Mouse (Mus musculus) CH12.LX (cell line): ENCODE measurements around the gene Lta. TPM values are rescaled to one million over a fixed set of nuclear protein-coding genes. Genes with fewer than 3 reads are reported as not detected.

Experiments used
- DNase-seq: peaks from one replicate; pipeline ENCODE4 v3.0.0-alpha.2; 2013; ENCODE audit errors: extremely low read depth
- H3K27ac ChIP-seq: 2 replicates; pipeline ENCODE4 v1.5.1; 2012; ENCODE audit warnings: low read depth, mild to moderate bottlenecking, control low read depth, moderate library complexity; ENCODE audit not compliant: insufficient read depth
- H3K27me3 ChIP-seq: replicated peaks from 2 replicates; pipeline ENCODE3; 2012; ENCODE audit warnings: inconsistent platforms
- H3K36me3 ChIP-seq, 2 experiments: replicated peaks in 1 of 2; 2 replicates each; pipeline versions ENCODE3 to v1.6.1; 2012; ENCODE audit warnings: inconsistent platforms in 1 of 2, low read length in 1 of 2, mild to moderate bottlenecking in 1 of 2, mixed read lengths in 1 of 2, moderate library complexity in 1 of 2; ENCODE audit not compliant: control insufficient read depth in 1 of 2, insufficient read depth in 1 of 2
- H3K4me1 ChIP-seq, 2 experiments: 2 replicates each; pipeline ENCODE4 v1.6.1; 2012; ENCODE audit warnings: inconsistent platforms in 1 of 2, moderate library complexity in 1 of 2; ENCODE audit not compliant: insufficient read depth in 2 of 2, control insufficient read depth in 1 of 2
- H3K4me2 ChIP-seq: 2 replicates; pipeline ENCODE4 v1.6.1; 2012; ENCODE audit warnings: low read depth, mild to moderate bottlenecking, control low read depth; ENCODE audit not compliant: poor library complexity, insufficient read depth, severe bottlenecking
- H3K4me3 ChIP-seq, 3 experiments: fragments of 150-350 bp in 1 of 3; sonication (generic) in 1 of 3; replicated peaks in 1 of 3; 2 replicates each; pipeline versions ENCODE3 to v1.5.1; 2011 to 2012; ENCODE audit warnings: low read depth in 2 of 3, low read length in 2 of 3, mild to moderate bottlenecking in 2 of 3, moderate library complexity in 2 of 3, control low read depth in 1 of 3, improper control_type of control experiment in 1 of 3, inconsistent platforms in 1 of 3, mixed read lengths in 1 of 3; ENCODE audit not compliant: poor library complexity in 1 of 3
- H3K79me2 ChIP-seq: replicated peaks from 2 replicates; pipeline ENCODE4 v1.6.1; 2012; ENCODE audit warnings: mild to moderate bottlenecking, moderate library complexity; ENCODE audit not compliant: control insufficient read depth, poor library complexity, insufficient read depth, severe bottlenecking; ENCODE audit errors: extremely low read depth
- H3K9ac ChIP-seq: 2 replicates; pipeline ENCODE4 v1.6.1; 2012; ENCODE audit warnings: low read depth, mild to moderate bottlenecking, control low read depth, moderate library complexity; ENCODE audit not compliant: insufficient read depth
- H3K9me3 ChIP-seq: replicated peaks from 2 replicates; pipeline ENCODE3; 2012; ENCODE audit warnings: low read length, inconsistent platforms, mixed read lengths
- CHD1 ChIP-seq: IDR thresholded peaks from 2 replicates; pipeline ENCODE4 v1.6.1; 2012; ENCODE audit warnings: low read depth, low read length, improper control_type of control experiment, inconsistent platforms
- CTCF ChIP-seq, 2 experiments: IDR thresholded peaks in 1 of 2; conservative IDR thresholded peaks in 1 of 2; 2 replicates each; pipeline ENCODE4 v1.5.1; 2011 to 2012; ENCODE audit warnings: low read depth in 2 of 2, low read length in 2 of 2, improper control_type of control experiment in 1 of 2, inconsistent platforms in 1 of 2, mild to moderate bottlenecking in 1 of 2, moderate library complexity in 1 of 2
- ETS1 ChIP-seq: conservative IDR thresholded peaks from 2 replicates; pipeline ENCODE4 v1.6.1; 2012; ENCODE audit warnings: low read depth, mild to moderate bottlenecking, inconsistent platforms, low read length, improper control_type of control experiment, moderate library complexity
- GABPA ChIP-seq: IDR thresholded peaks from 2 replicates; pipeline ENCODE4 v1.6.1; 2012; ENCODE audit warnings: low read depth, low read length, improper control_type of control experiment, inconsistent platforms; ENCODE audit not compliant: insufficient replicate concordance
- IRF4 ChIP-seq: IDR thresholded peaks from 2 replicates; pipeline ENCODE4 v1.6.1; 2014; ENCODE audit warnings: low read depth, mild to moderate bottlenecking, inconsistent platforms, low read length, improper control_type of control experiment
- JUND ChIP-seq: conservative IDR thresholded peaks from 2 replicates; pipeline ENCODE4 v1.6.1; 2011; ENCODE audit warnings: low read depth, low read length, improper control_type of control experiment
- MAFK ChIP-seq: IDR thresholded peaks from 2 replicates; pipeline ENCODE4 v1.6.1; 2011; ENCODE audit warnings: low read length, improper control_type of control experiment; ENCODE audit not compliant: insufficient replicate concordance
- MAZ ChIP-seq: IDR thresholded peaks from 2 replicates; pipeline ENCODE4 v1.6.1; 2012; ENCODE audit warnings: low read depth, mild to moderate bottlenecking, inconsistent platforms, low read length, improper control_type of control experiment, moderate library complexity
- MEF2A ChIP-seq: IDR thresholded peaks from 2 replicates; pipeline ENCODE4 v1.6.1; 2014; ENCODE audit warnings: low read depth, mild to moderate bottlenecking, inconsistent platforms, low read length, improper control_type of control experiment, borderline replicate concordance
- MXI1 ChIP-seq: IDR thresholded peaks from 2 replicates; pipeline ENCODE4 v1.6.1; 2011; ENCODE audit warnings: mild to moderate bottlenecking, low read depth, low read length, improper control_type of control experiment
- MYC ChIP-seq: IDR thresholded peaks from 2 replicates; pipeline ENCODE4 v1.6.1; 2011; ENCODE audit warnings: low read depth, mild to moderate bottlenecking, improper control_type of control experiment, low read length
- PAX5 ChIP-seq: IDR thresholded peaks from 2 replicates; pipeline ENCODE4 v1.6.1; 2012; ENCODE audit warnings: low read length, inconsistent platforms, mixed read lengths
- POLR2AphosphoS2 ChIP-seq: IDR thresholded peaks from 2 replicates; pipeline ENCODE4 v1.6.1; 2011; ENCODE audit warnings: low read depth, low read length, improper control_type of control experiment
- RCOR1 ChIP-seq: conservative IDR thresholded peaks from 2 replicates; pipeline ENCODE4 v1.6.1; 2012; ENCODE audit warnings: low read depth, mild to moderate bottlenecking, inconsistent platforms, low read length, improper control_type of control experiment
- SIN3A ChIP-seq: IDR thresholded peaks from 2 replicates; pipeline ENCODE4 v1.6.1; 2012; ENCODE audit warnings: low read length, improper control_type of control experiment, inconsistent platforms
- SMC3 ChIP-seq: IDR thresholded peaks from 2 replicates; pipeline ENCODE4 v1.6.1; 2011; ENCODE audit warnings: low read depth, low read length, improper control_type of control experiment
- TBP ChIP-seq: conservative IDR thresholded peaks from 2 replicates; pipeline ENCODE4 v1.6.1; 2011; ENCODE audit warnings: low read depth, low read length, improper control_type of control experiment
- UBTF ChIP-seq: IDR thresholded peaks from 2 replicates; pipeline ENCODE4 v1.6.1; 2012; ENCODE audit warnings: low read depth, mild to moderate bottlenecking, inconsistent platforms, low read length, improper control_type of control experiment, moderate library complexity
- ZKSCAN1 ChIP-seq: IDR thresholded peaks from 2 replicates; pipeline ENCODE4 v1.6.1; 2012; ENCODE audit warnings: low read depth, inconsistent platforms, low read length, improper control_type of control experiment, borderline replicate concordance
- dilution Hi-C: fragments of 300-500 bp; cut with MboI; formaldehyde crosslinking; loops from 2 replicates; pipeline ENCODE4 v1.14.3; 2020; ENCODE audit warnings: low sequenced_read_pairs; ENCODE audit not compliant: extremely low pct_unique_long_range_greater_than_20kb, extremely low pct_ligation_motif_present
- in situ Hi-C: fragments of 300-500 bp; cut with MboI; formaldehyde crosslinking; loops from 3 replicates; pipeline ENCODE4 v1.14.3; 2019; ENCODE audit warnings: low sequenced_read_pairs, low pct_ligation_motif_present, low pct_unique_long_range_greater_than_20kb, mixed read lengths
- polyA plus RNA-seq: library from polyadenylated mRNA; unstranded; fragments of >175 nt; gene quantifications from 2 replicates; pipeline ENCODE4 v1.2.1, GENCODE M21; 2012; ENCODE audit warnings: low read depth; ENCODE audit not compliant: insufficient read length
- total RNA-seq, 2 experiments: library from RNA; depleted of rRNA; stranded (reverse); fragments of 300-350 nt in 1 of 2; fragments of >200 nt in 1 of 2; gene quantifications; 2 replicates each; pipeline ENCODE4 v1.2.3; 2012 to 2014

Lta gene
- total and polyA plus RNA-seq, 3 experiments = 13.4 to 53.0 (median 19.6) TPM

GRCm38 (mm10) chr17:35244999-35245398 is 39.8 kb upstream of the Lta start:
- TF ChIP-seq CHD1 (no peak), POLR2AphosphoS2 (no peak), SIN3A (no peak), MEF2A (no peak), UBTF (no peak), JUND (no peak), TBP (no peak), GABPA (no peak), ETS1 (no peak), ZKSCAN1 (no peak), MXI1 (no peak), MAZ (no peak), RCOR1 (no peak), IRF4 (no peak), SMC3 (no peak), MAFK (no peak), MYC (no peak), PAX5 (no peak)
- Histone ChIP-seq H3K4me2 (peak overlapping the region; percentile 76), H3K27ac (no peak overlapping the region), H3K27me3 (peaks cover 14% of the 10 kb centered on the region), H3K36me3 (peaks cover 61 to 72% of the 10 kb centered on the region in 2 experiments), H3K4me3 (peak overlapping the region in 1 of 3 experiments; percentile 92), H3K79me2 (peaks cover 59% of the 10 kb centered on the region), H3K9ac (peak overlapping the region; percentile 99; the same call in 1 of the 2 replicates), H3K4me1 (peaks cover 6 to 41% of the 10 kb centered on the region in 2 experiments), H3K9me3 (no peaks in the 10 kb centered on the region)
- DNase-seq = no peak
- in situ Hi-C loops (no loop called here), dilution Hi-C loops (no loop called here)

GRCm38 (mm10) chr17:35243086-35243485 is 37.9 kb upstream of the Lta start:
- in situ Hi-C loops = no loop called here
- Histone ChIP-seq H3K9ac (peak overlapping the region; percentile 99), H3K27me3 (peaks cover 6% of the 10 kb centered on the region), H3K79me2 (peaks cover 59% of the 10 kb centered on the region), H3K4me3 (peak overlapping the region; percentile 90 to 92 (median 92)), H3K4me1 (peaks cover 6 to 45% of the 10 kb centered on the region in 2 experiments), H3K27ac (no peak overlapping the region), H3K36me3 (peaks cover 43 to 56% of the 10 kb centered on the region in 2 experiments), H3K4me2 (peak overlapping the region; percentile 76), H3K9me3 (no peaks in the 10 kb centered on the region)
- no peak for DNase-seq
- dilution Hi-C loops = no loop called here
- TF ChIP-seq GABPA = no peak
- TF ChIP-seq CTCF (conservative IDR thresholded peaks at IDR 0.05 in 1 of 2, IDR thresholded peaks at IDR 0.05 in 1 of 2; ENCODE audit: low read depth in 2 of 2, low read length in 2 of 2) = peak in 1 of 2 experiments; percentile 19; a peak in 2 of 4 replicates
- 0 out of 2 replicates have a peak, but pooled peaks have one; percentile 8 for TF ChIP-seq POLR2AphosphoS2
